Mouse (Mus musculus) neutrophil, adult 83 days (primary cell): ENCODE measurements around the gene Scgb1b30. TPM values are rescaled to one million over a fixed set of nuclear protein-coding genes. Genes with fewer than 3 reads are reported as not detected.

ENCODE experiments used
- total RNA-seq, 2 experiments: library from RNA; stranded (reverse); gene quantifications; one replicate each; pipeline ENCODE4 v1.2.4; 2023

Scgb1b30 gene
- total RNA-seq: not detected

GRCm38 (mm10) chr7:34094911-34095481, at the start of gene Scgb1b30:
Gene Scgb1b30, plus strand, starts transcription at chr7:34095431.

DNA sequence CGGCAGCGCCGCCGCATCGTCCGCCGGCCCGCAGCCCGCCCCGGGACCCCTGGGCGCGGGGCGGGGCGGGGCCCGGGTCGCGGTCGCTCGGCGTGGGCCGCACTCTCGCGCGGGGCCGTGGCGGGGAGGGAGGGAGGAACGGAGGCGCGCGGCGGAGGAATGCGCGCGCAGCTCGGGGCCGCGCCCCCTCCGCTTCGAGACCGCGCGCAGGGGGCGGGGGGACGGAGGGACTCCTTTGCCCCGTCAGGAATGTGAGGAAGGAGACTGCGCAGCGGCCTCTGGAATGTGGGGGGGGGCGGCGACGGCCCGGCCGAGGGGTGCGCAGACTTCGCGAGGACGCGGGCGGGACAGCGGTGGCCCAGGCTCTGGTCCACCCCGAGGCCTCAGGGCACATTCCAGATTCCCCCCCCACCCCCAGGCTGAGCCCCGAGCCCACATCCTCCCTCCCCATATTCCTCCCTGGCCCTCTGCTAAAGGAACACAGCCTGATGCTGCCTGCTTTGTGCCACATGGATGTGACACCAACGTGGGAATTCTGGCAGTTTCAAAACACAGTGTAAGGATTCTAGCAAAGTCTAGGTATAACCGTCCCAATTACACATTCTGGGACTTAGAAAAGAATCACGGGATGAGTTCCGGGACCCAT, 38.0 kb downstream of the Scgb1b30 start, which contains the start of gene Wtip:
Gene Wtip (minus strand): TSS at position 152 of the 646 bp plus-strand sequence.

Other genes starting within 250 kb of the Scgb1b30 start
- gene Scgb2b26, start 150.4 kb upstream of the Scgb1b30 start, total RNA-seq: not detected
- not detected for gene Scgb2b27, start 81.5 kb upstream of the Scgb1b30 start, total RNA-seq
- not detected for gene Scgb1b27, start 73.9 kb upstream of the Scgb1b30 start, total RNA-seq
- gene Wtip, start 37.8 kb downstream of the Scgb1b30 start, total RNA-seq: under 1 TPM in 1 of 2 experiments, not detected in 1; 0.26 TPM
- gene Uba2, start 74.2 kb downstream of the Scgb1b30 start, total RNA-seq: 10 to 100 TPM; 67.6 to 70.9 TPM
- gene Pdcd2l, start 101.2 kb downstream of the Scgb1b30 start, total RNA-seq: 10 to 100 TPM; 13.6 to 17.8 TPM
- gene Gpi1, start 134.9 kb downstream of the Scgb1b30 start, total RNA-seq: 100 to 1,000 TPM; 719 to 822 TPM
- gene Gm6096, start 155.6 kb downstream of the Scgb1b30 start, total RNA-seq: not detected
- gene 4931406P16Rik, start 218.1 kb downstream of the Scgb1b30 start, total RNA-seq: 10 to 100 TPM; 16.1 to 17.6 TPM